Mouse (Mus musculus) lung, postnatal 25 days (tissue): ENCODE measurements around the gene Reps2.

Source experiments
- DNase-seq: peaks from one replicate; pipeline ENCODE4 v3.0.0; 2022; ENCODE audit warnings: low spot score

The Reps2 gene

GRCm38 (mm10) chrX:162589173-162589805 lies 54.2 kb downstream of the Reps2 start:
- no peak for DNase-seq

- DNase-seq = no peak
Measured at GRCm38 (mm10) chrX:162584349-162584748, 59.1 kb downstream of the Reps2 start.

- no peak for DNase-seq
Measured at GRCm38 (mm10) chrX:162580521-162580920, 62.9 kb downstream of the Reps2 start.

- DNase-seq = no peak
Measured at GRCm38 (mm10) chrX:162568439-162568838, 75.0 kb downstream of the Reps2 start.

GRCm38 (mm10) chrX:162565501-162565900 lies 77.9 kb downstream of the Reps2 start:
- DNase-seq = no peak

- no peak for DNase-seq
Measured at GRCm38 (mm10) chrX:162556459-162556841, 87.0 kb downstream of the Reps2 start.

- peak; percentile 12 for DNase-seq
Measured at GRCm38 (mm10) chrX:162555729-162556458, 87.6 kb downstream of the Reps2 start.

- no peak for DNase-seq
Measured at GRCm38 (mm10) chrX:162554513-162554912, 88.9 kb downstream of the Reps2 start.

- DNase-seq = no peak
Measured at GRCm38 (mm10) chrX:162552383-162552782, 91.1 kb downstream of the Reps2 start.

GRCm38 (mm10) chrX:162545037-162545436 lies 98.4 kb downstream of the Reps2 start:
- DNase-seq = no peak

- no peak for DNase-seq
Measured at GRCm38 (mm10) chrX:162542576-162543227, 100.7 kb downstream of the Reps2 start.

- DNase-seq = no peak
Measured at GRCm38 (mm10) chrX:162541961-162542360, 101.5 kb downstream of the Reps2 start.

- no peak for DNase-seq
Measured at GRCm38 (mm10) chrX:162531016-162531415, 112.4 kb downstream of the Reps2 start.

GRCm38 (mm10) chrX:162527240-162527639 lies 116.2 kb downstream of the Reps2 start:
- peak; percentile 38 for DNase-seq

GRCm38 (mm10) chrX:162521831-162522514 lies 121.5 kb downstream of the Reps2 start:
- DNase-seq = no peak

- no peak for DNase-seq
Measured at GRCm38 (mm10) chrX:162521197-162521596, 122.3 kb downstream of the Reps2 start.

- DNase-seq = no peak
Measured at GRCm38 (mm10) chrX:162520374-162520773, 123.1 kb downstream of the Reps2 start.

GRCm38 (mm10) chrX:162510426-162510980 lies 132.9 kb downstream of the Reps2 start:
- DNase-seq = peak; percentile 28

- DNase-seq = no peak
Measured at GRCm38 (mm10) chrX:162505186-162505585, 138.3 kb downstream of the Reps2 start.

- no peak for DNase-seq
Measured at GRCm38 (mm10) chrX:162503436-162503835, 140.0 kb downstream of the Reps2 start.

GRCm38 (mm10) chrX:162500962-162501361 lies 142.5 kb downstream of the Reps2 start:
- no peak for DNase-seq

GRCm38 (mm10) chrX:162496485-162496884 lies 147.0 kb downstream of the Reps2 start:
- no peak for DNase-seq
